Mouse (Mus musculus) embryo, embryonic 11 days (tissue): Measurements from ENCODE around the gene Prnp.

Experiments
- DNase-seq: peaks from one replicate; pipeline ENCODE4 v3.0.0-alpha.2; 2015

Prnp gene

GRCm38 (mm10) chr2:131909683-131910572 lies at the start of gene Prnp, which contains the start of gene Prn:
Prnp (plus strand) TSS chr2:131909928.
Prn (plus strand) TSS chr2:131909957.
- DNase-seq: peak; percentile 96

DNA sequence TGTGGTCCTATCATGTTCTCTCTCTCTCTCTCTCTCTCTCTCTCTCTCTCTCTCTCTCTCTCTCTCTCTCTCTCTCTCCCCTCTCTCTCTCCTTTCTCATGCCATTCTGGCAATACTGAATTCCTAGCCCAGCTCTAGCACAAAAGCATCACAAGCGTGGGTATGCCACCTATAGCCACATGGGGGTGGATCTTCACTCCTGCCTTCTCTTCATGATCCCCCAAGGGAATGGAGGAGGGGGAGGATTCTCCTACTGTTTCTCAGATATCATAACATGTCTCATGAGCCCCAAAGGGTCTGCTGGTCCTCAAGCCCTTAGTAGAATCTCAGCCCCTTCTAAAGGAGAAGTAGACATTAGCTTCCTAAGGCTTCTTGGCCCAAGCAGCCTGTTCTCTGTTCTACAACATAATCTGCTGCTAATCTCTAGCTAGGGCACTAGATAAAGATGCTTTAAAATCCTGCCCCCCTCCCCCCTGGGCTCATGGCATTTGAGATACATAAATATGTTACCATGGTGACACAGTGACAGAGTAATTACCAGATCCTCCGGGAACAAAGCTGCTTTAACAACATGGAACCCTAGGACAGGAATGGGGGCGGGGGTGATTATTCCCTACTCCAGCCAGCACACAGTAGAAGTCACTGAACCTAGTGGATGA lies 47.0 kb upstream of the Prnp start:
- peak; percentile 20 for DNase-seq

DNA sequence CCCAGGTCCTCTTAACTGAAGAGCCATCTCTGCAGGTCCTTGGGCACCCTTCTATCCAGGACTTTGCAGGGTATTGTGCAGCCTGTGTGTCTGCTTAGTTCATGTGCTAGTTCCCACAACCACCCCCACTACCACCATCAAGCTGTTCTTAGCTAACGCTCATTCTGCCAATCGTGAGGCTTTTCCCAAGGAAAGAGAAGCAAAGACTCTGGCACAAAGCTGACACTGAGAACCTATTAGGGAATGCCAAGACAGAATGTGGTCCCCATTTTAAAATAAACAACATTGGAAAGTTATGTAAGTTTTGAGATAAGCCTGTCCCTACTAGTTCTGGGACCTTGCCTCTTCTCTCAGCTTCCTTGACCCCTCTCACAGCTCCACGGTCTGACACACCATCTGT lies 46.3 kb upstream of the Prnp start:
- DNase-seq: no peak

DNA sequence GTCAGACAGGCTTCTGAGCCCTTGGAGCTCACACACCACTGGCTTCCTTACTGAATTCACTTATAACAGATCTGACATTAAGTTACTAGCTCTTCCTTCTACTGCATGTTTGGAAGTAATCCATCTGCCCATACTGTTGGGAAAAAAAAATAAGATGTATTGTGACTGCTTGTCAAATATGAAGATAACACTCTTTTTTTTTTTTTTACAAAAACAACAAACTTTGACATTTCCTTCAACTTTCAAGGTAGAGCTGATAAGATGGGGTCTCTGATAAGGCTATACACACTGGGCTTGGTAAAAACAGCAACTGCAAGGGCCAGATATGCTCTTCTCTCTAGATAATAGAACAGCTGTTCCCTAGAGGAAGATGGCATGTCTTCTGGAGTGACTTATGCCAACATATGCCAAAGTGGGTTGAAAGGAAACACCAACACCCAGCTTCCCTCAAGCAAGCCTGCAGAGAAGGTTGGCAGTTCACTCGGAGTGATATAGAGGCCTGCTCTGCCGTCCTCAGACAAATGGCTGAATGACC lies 45.4 kb upstream of the Prnp start:
- no peak for DNase-seq

- no peak for DNase-seq
Observed at GRCm38 (mm10) chr2:131866676-131867075, 43.1 kb upstream of the Prnp start.

DNA sequence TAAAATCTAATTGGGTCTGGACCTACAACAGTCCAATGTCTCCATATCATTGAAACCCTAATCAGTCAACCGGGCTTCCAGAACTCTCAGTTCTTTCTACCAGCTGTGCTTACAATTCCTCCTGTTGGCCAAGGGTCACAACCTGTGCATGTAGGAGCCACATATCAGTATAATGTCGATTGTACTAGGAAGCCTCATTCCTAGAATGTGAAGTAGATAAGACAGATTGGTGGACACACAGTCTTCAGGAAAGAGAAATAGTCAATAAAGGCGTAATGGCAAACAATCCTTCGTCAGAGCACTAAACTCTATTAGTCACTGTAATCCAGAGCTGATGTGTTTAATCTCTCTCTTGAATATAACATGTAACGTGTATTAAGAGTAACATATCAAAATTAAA lies 40.7 kb upstream of the Prnp start:
- no peak for DNase-seq

- no peak for DNase-seq
Observed at GRCm38 (mm10) chr2:131873376-131873775, 36.4 kb upstream of the Prnp start.

GRCm38 (mm10) chr2:131876551-131877265 lies 33.0 kb upstream of the Prnp start:
- no peak for DNase-seq

GRCm38 (mm10) chr2:131881766-131882165 lies 28.0 kb upstream of the Prnp start:
- DNase-seq: no peak

- DNase-seq: no peak
Observed at GRCm38 (mm10) chr2:131883136-131883535, 26.6 kb upstream of the Prnp start.

DNA sequence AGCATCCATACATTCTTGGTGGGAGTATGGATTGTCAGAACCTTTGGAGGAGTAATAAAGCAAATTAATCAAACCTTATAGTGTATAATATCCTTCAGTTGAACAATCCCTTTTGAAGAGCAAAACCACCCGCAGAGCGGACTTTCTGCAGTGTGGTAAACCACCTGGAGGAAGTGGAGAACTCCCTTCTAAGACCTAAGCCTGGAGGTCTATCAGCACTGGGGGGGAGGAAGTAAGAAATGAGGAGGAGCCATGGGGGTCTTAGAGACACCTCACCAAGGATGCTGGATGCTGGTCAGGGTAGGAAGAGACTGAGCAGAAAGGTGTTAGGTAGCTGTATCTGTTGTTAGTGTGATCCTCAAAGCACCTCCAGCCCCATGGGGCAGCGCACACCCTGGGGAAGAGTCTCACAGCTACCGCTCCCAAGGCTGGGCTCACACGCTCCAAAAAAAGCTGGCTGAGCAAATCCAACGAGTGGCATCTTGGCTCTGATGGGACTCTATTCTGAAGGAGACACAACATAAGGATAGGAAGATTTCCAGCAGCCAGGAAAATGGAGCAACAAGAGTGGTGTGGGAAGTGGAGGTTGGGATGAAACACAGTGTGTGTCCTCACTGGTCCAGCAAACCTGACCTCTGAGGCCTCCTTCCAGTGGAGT lies 23.1 kb upstream of the Prnp start:
- DNase-seq: no peak

DNA sequence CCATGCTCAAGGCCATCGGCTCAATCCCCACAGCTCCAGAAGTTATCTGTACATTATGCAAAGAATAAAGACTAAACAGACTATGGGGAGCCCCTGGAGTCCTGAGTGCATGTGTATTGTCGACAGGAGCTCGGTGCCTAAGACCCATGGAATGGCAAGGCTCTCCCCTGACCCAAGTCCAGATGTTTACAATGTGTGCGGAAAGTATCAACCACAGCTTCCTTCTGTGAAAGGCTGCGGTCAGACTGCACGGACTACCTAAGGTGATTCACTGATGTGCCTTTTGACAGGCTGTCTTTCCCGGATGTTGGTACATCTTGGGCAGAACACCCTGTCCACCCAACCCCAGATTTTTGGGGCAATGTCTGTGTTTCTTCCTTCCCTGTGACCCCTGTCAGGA lies 21.5 kb upstream of the Prnp start:
- DNase-seq: no peak

DNA sequence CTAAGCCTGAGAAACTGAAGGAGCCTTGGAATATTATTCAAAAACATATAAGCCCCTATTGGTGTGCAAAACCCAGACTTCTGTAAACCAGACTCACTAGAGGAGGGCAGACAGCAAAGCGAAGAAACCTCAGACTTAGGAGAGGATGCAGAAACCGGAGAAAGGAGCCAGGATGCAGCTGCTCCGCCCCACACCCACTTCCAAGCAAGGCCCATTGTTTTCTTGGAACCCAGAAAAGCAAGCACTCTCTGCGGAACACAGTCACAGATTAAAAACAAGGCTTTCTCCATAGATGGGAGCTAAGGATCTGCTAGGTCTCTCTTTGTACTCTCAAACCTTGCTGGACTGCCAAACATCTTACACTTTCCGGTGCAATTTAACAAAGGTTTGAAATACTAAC lies 17.2 kb upstream of the Prnp start:
- no peak for DNase-seq

DNA sequence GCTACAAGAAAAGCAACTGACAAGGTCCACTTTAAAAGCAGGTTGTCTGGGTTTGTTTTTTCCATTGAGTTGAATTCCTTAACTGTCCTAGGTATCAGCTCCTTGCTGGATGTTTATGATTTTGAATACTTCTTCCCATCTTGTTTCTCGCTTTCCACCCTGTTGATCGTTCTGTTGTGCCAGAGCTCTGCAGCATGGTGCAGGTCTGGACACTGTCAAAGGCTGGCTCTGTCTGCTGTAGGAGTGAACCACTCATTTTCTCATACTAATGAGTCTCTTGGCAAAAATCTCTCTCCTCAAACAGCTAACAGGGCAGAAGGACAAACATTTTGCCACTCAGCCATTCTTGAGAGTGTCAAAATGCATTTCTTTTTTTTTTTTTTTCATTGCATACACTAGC lies 14.6 kb upstream of the Prnp start:
- no peak for DNase-seq

DNA sequence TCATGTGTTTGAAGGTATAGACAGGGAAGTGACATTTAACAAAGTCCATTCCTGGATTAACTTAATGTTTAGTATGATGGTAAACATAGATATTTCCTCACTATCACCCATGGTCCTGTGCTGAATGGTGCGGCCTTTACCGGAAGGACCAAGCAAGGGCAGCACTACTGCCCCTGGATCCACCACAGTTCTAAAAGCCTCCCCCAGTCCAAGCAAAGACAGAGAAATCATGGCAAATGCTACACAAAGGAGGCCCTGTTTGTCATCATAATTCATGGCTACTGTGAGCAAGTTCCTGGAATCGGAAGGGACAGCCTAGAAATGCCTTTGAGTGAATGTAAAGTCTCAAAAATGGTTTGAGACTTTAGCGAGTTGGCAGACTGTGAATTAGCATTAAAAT lies 13.7 kb upstream of the Prnp start:
- DNase-seq: no peak

DNA sequence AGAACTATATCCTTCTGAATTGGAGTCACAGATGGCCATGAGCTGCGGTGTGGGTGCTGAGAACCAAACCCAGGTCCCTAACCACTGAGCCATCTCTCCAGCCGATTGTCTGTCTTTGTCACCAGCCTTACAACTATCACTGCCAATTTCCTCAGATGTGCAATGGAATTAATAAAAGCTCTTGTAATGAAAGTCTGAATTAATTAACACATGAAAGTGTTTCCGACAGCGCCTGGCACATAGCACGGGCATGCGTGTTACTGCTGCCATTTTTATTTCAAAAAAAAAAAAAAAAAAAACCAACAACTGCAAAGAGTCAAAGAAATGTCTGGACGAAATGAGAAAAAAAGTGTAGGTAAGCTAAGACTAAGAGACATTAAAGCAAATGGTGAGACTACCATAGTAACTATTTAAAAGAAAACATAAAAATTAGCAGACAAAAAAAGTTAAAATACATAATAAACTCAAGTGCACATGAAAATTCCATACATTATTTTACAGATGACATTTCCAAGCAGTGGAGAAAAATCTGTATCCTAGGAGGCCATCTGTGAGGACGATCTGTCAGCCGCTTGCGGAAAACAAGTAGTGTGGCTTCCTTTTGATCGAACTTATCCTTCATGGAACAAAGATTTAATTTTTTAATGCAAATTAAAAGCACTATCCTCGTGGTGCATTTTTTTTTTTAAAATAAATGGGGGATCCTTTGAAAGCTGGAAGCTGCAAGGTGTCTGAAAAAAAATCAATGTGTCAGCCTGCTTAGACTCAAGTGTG lies 12.2 kb upstream of the Prnp start:
- DNase-seq: no peak

DNA sequence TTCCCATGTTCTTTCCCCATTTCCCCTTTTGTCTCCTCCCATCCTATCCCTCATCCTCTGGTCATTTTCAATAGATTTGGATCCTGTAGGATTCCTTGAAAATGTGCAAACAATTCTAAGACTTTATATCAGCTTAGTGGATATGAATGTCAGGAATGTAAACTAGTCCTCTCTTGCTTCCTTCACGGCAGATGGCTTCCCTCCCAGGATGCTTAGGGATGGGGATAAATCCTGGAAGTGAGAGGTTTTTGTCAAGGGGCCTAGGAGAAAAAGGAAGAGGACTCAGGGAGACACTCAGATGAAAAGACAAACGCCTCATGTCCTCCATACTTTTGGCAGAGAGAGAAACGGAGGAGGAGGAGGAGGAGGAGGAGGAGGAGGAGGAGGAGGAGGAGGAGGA lies 7.3 kb upstream of the Prnp start:
- no peak for DNase-seq

GRCm38 (mm10) chr2:131902867-131903266 lies 6.9 kb upstream of the Prnp start:
- no peak for DNase-seq

DNA sequence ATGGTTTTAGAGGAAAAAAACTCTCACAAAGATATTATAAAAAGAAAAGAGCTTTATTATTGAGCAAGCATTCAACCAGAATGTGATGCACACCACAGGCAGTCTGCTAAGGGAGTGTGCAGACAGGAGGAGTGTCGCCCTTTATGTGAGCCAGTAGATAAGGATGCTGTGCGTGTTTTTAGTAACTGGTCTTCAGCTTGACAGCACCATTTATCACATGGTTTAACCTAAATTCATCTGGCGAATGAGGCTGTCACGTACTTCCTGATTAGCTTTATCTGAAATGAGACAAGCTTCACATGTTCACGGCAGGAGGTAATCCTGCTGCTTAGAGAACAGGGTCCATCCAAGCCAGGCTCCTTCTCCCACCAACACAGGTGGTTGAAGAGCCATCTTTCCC lies 4.7 kb upstream of the Prnp start:
- no peak for DNase-seq

GRCm38 (mm10) chr2:131905776-131906175 lies 4.0 kb upstream of the Prnp start:
- DNase-seq: no peak

DNA sequence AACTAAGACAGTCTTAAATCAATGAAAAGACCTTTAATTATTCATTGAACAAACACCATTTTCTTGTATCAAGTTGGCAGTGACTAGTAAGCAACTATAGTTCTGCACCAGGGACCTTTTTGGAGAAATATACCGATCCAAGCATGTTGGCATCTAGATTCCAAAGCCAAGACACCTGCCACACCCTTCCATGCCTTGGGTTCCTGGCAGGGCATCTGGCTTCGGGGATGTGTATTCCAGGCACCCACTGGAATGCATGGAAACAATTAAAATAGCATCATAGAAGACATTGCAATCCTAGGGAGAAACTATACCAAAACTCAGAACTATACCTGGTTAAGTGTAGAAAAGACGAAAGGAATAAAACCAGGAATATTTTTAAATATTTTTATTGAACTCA lies 3.5 kb upstream of the Prnp start:
- DNase-seq: no peak

DNA sequence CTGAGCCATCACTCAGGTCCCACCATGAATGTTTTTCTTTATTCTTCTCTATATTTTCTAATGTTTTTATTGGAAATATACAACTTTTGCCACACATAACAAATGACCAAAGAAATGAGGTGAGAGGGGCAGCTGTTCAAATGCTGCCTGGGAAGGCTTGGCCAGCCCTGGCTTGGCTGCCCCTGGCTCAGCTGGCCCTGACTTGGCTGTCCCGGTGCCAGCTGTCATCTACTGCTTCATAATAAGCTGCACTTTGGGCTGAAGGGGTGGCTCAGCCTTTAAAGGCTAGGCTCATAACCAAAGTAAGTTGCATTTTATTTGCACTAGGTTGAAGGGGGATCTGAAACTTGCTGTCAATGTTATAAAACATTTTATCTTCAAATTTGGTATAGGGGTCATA lies 2.9 kb upstream of the Prnp start:
- DNase-seq: no peak
